Mouse (Mus musculus) heart, embryonic 14.5 days (tissue): ENCODE results near the gene Slc25a23. TPM values are rescaled to one million over a fixed set of nuclear protein-coding genes. Genes with fewer than 3 reads are reported as not detected.
"Not testable (repeated sequence)": the region's sequence is repeated elsewhere in the genome, so short reads cannot be mapped to it uniquely, and the experiment has no call there.

Source experiments
- ATAC-seq: fragments of 200-750 bp; cut with Nextera tagmentation; 2 replicates; pipeline ENCODE4 v1.8.0; 2017; ENCODE audit warnings: low read depth, moderate TSS enrichment; ENCODE audit not compliant: insufficient number of reproducible peaks, insufficient read depth, low FRiP score
- H3K27ac ChIP-seq, 2 experiments: fragments of 200-500 bp in 1 of 2; fragments of 300-500 bp in 1 of 2; sonication (generic) in 1 of 2; replicated peaks in 1 of 2; 2 replicates each; pipeline ENCODE4 v1.5.1; 2012 to 2014; ENCODE audit warnings: low read depth in 2 of 2, low read length in 2 of 2, control low read depth in 1 of 2, mild to moderate bottlenecking in 1 of 2, mixed read lengths in 1 of 2; ENCODE audit not compliant: control insufficient read depth in 1 of 2, insufficient read depth in 1 of 2
- H3K27me3 ChIP-seq: fragments of 300-500 bp; sonication (generic); 2 replicates; pipeline ENCODE4 v1.6.1; 2014; ENCODE audit warnings: mild to moderate bottlenecking, low read length, control low read depth; ENCODE audit not compliant: control insufficient read depth, insufficient read depth
- H3K36me3 ChIP-seq: fragments of 300-500 bp; sonication (generic); 2 replicates; pipeline ENCODE4 v1.6.1; 2014; ENCODE audit warnings: mild to moderate bottlenecking, control low read depth, low read length, mixed read lengths; ENCODE audit not compliant: control insufficient read depth, insufficient read depth
- H3K4me1 ChIP-seq, 2 experiments: fragments of 200-500 bp in 1 of 2; fragments of 300-500 bp in 1 of 2; sonication (generic) in 1 of 2; 2 replicates each; pipeline ENCODE4 v1.6.1; 2012 to 2014; ENCODE audit warnings: low read length in 2 of 2, control low read depth in 1 of 2, mixed read lengths in 1 of 2; ENCODE audit not compliant: control insufficient read depth in 2 of 2, insufficient read depth in 2 of 2
- H3K4me2 ChIP-seq: fragments of 300-500 bp; sonication (generic); 2 replicates; pipeline ENCODE4 v1.6.1; 2014; ENCODE audit warnings: mild to moderate bottlenecking, low read length
- H3K4me3 ChIP-seq, 2 experiments: fragments of 200-500 bp in 1 of 2; fragments of 300-500 bp in 1 of 2; sonication (generic) in 1 of 2; 2 replicates each; pipeline ENCODE4 v1.5.1; 2012 to 2014; ENCODE audit warnings: low read length in 2 of 2, mild to moderate bottlenecking in 2 of 2, control low read depth in 1 of 2, low read depth in 1 of 2, moderate library complexity in 1 of 2; ENCODE audit not compliant: control insufficient read depth in 1 of 2, insufficient read depth in 1 of 2
- H3K9ac ChIP-seq: fragments of 300-500 bp; sonication (generic); 2 replicates; pipeline ENCODE4 v1.6.1; 2014; ENCODE audit warnings: mild to moderate bottlenecking, low read length
- H3K9me3 ChIP-seq: fragments of 300-500 bp; sonication (generic); 2 replicates; pipeline ENCODE4 v1.6.1; 2016; ENCODE audit warnings: low read length, control low read depth; ENCODE audit not compliant: control insufficient read depth
- WGBS: fragments of 180-500 bp; shearing (Covaris S2); extraction: QIAGEN DNeasy Blood & Tissue Kit; methylation state at CpG from one replicate; pipeline ENCODE4 v1.1.7; 2014; 5-methylcytosine and 5-hydroxymethylcytosine counted together
- polyA plus RNA-seq: library from polyadenylated mRNA; unstranded; fragments of >200 nt; fragmentation: Nextera tagmentation; extraction: Ambion mirVana; gene quantifications from 2 replicates; pipeline ENCODE4 v1.2.1, GENCODE M21; 2014

Gene Slc25a23
- polyA plus RNA-seq, 1 experiment from 2014 or later: 18.0 TPM

DNA sequence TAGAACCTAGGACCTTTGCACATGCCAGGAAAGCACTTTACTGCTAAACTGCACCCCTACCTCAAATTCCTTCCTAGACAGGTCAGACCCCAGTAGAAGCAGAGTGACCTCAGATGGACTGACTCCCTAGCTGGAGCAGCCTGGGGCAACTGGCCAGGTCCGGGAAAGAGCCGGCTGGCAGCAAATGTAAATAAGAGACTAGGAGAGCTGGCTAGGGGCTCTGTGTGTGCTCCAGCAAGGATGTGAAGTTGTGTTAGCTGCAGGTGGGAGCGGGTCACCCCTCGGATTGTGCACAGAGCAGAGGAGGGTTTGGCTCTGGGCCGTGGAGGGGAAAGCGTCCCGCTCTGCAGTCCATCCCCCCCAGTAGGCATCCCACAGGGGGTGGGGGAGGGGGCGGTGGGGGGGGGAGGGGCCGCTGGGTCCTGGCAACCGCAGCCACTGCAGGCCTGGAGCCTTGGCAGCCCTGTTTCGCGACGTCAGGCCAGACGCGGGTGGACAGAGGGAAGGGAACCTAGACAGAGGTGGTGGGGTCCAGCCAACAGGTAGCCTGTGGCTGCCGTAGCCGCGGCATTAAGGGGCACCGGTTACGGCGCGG is 675 bp downstream of the Slc25a23 start, which contains the start of gene Crb3:
Gene Crb3 (plus strand): TSS at position 215 of the 595 bp plus-strand sequence.
- H3K9me3 ChIP-seq: no peaks in the 10 kb centered on the region
- H3K9ac ChIP-seq: peak within 1 kb of the TSS; percentile 81
- H3K4me3 ChIP-seq: peak within 1 kb of the TSS; percentile 69 to 80
- peaks cover 28% of the 10 kb centered on the region for H3K36me3 ChIP-seq
- peak within 1 kb of the TSS; percentile 68 for H3K4me2 ChIP-seq
- peaks cover 18 to 28% of the 10 kb centered on the region in 2 experiments; a peak in 3 of 4 replicates for H3K4me1 ChIP-seq
- ATAC-seq: no peak; the same call in 1 of the 2 replicates
- peak within 1 kb of the TSS; percentile 57 for H3K27ac ChIP-seq
- H3K27me3 ChIP-seq: peaks cover 29% of the 10 kb centered on the region
- WGBS: 7% methylated on average over 8 of the region's 22 CpGs

DNA sequence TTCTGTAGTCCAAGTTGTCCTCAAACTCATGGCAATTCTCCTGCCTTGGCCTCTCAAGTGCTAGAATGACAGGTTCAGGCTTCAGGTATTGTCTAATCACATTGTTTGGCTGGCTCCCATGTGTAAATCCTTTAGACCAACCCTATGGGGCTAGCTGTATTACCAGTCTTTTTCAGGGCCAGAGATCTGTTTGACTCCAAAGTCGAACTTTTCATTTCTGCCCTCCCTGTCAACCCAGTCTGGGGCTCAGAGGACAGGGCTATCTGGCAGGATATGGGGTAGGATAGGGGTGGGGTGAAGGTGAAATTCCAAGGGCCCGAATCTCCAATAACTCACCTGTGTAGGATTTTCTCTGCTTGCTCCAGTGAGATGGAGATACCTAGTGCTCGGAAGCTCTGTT is 3.4 kb downstream of the Slc25a23 start:
- peaks cover 5% of the 10 kb centered on the region for H3K27me3 ChIP-seq
- H3K4me3 ChIP-seq: no peak overlapping the region
- H3K36me3 ChIP-seq: peaks cover 55% of the 10 kb centered on the region
- H3K4me1 ChIP-seq: peaks cover 9 to 19% of the 10 kb centered on the region in 2 experiments; a peak in 3 of 4 replicates
- no peak overlapping the region for H3K9ac ChIP-seq
- 85% methylated on average over 3 of the region's 3 CpGs for WGBS
- ATAC-seq: no peak
- no peaks in the 10 kb centered on the region for H3K9me3 ChIP-seq
- no peak overlapping the region for H3K4me2 ChIP-seq
- no peak overlapping the region for H3K27ac ChIP-seq

DNA sequence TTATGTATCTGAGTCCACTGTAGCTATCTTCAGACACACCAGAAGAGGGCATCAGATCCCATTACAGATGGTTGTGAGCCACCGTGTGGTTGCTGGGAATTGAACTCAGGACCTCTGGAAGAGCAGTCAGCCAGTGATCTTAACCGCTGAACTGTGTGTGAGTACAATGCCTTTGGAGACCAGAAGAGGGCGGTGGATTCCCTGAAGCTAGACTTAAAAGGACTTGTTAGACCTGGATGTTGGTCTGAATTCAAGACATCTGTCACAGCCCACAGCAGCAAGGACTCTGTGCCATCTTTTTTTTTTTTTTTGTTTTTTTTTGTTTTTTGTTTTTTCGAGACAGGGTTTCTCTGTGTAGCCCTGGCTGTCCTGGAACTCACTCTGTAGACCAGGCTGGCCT is 8.0 kb downstream of the Slc25a23 start:
- H3K36me3 ChIP-seq: peaks cover 74% of the 10 kb centered on the region
- not testable (repeated sequence) for ATAC-seq

DNA sequence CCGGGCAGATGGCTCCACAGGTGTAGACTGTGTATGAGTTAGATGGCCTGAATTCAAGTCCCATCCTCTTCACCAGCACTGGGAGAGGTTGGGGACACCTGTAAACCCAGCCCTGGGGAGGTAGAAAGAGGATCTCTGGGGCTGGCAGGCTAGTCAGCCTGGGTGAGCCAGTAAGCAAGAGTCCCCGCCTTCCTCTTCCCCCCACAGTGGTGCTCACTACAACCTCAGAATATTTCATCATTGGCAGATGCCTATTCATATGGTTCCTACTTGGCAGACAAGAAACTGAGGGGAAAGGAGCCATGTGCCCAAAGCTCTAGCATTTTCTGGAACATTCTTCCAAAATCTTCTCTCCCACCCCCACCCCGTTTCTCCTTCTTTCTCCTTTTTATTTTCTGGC is 10.8 kb downstream of the Slc25a23 start:
- ATAC-seq: no peak
- Histone ChIP-seq H3K4me2 (no peak overlapping the region), H3K27ac (no peak overlapping the region), H3K36me3 (peaks cover 64% of the 10 kb centered on the region), H3K9me3 (no peaks in the 10 kb centered on the region), H3K27me3 (no peaks in the 10 kb centered on the region), H3K4me3 (no peak overlapping the region), H3K9ac (no peak overlapping the region), H3K4me1 (no peaks in the 10 kb centered on the region)
- WGBS: 89% methylated on average over 3 of the region's 3 CpGs

More for the DNA sequence above, 8.0 kb downstream of the Slc25a23 start:
- 80% methylated on average over 4 of the region's 4 CpGs for WGBS
- H3K9me3 ChIP-seq, H3K27me3 ChIP-seq, H3K27ac ChIP-seq, H3K9ac ChIP-seq, H3K4me3 ChIP-seq, H3K4me2 ChIP-seq, H3K4me1 ChIP-seq: not testable (repeated sequence)

DNA sequence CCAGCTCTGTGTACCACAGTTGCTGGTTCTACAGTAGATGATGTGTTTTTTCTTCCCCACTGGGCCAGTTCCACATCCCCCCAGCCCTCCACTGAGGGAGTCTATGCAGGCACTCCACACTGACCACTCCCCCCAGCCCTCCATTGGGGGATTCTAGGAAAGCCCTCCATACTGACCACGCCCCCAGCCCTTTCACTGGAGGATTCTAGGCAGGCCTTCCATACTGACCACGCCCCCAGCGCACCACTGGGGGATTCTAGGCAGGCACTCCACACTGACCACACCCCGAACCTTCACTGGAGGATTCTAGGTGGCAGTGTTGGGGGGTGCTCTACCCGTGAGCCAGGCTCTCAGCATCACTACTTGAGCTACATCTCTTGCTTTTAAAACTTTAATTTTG is 12.3 kb downstream of the Slc25a23 start:
- Histone ChIP-seq H3K4me2 (no peak overlapping the region), H3K36me3 (peaks cover 50% of the 10 kb centered on the region), H3K4me1 (peaks cover 4 to 6% of the 10 kb centered on the region in 2 experiments), H3K9me3 (no peaks in the 10 kb centered on the region), H3K9ac (no peak overlapping the region), H3K27ac (no peak overlapping the region), H3K4me3 (no peak overlapping the region), H3K27me3 (no peaks in the 10 kb centered on the region)
- WGBS: 33% methylated on average over 5 of the region's 5 CpGs
- no peak for ATAC-seq

DNA sequence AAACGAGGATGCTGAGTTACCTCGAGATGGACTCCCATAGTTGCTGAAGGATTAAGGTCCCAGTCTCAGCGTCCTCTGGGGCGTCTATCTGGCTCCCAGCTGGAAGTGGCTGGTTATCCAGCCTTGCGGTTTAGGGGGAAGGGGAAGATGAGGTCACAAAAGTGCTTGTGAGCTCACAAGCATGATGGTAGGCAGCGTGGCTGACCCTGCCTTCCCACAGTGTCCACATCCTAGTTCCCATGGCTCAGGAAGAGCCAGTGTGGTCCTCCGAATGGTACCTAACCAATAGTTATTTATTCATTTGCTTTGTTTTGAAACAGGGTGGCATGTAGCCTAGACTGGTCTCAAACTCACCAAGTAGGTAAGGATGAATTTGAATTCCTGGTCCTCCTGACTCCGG is 18.1 kb downstream of the Slc25a23 start, which contains the start of gene Slc25a41:
Gene Slc25a41 (minus strand): TSS at position 101 of the 400 bp plus-strand sequence.
- Histone ChIP-seq H3K4me1 (peaks cover 4 to 6% of the 10 kb centered on the region in 2 experiments), H3K9me3 (0 out of 2 replicates have a peak, but pooled peaks cover 2% of the 10 kb centered on the region)

DNA sequence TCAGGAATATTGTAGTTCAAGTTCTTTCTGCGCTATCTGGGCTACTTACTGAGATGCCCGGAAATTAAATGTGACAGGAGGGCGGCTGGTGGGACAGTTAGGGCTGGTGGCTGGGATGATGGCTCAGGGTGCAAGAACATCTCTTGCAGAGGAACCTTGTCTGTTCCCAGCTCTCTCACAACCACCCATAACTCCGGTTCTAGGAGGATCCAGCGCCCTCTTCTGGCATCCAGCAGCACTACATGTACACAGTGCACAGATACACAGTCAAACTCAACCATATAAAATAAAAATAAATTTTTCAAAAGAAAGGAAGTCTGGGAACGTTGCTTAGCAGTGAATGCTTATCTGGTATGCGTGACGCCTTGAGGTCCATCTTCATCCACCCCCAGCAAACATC is 20.7 kb downstream of the Slc25a23 start:
- Histone ChIP-seq H3K4me2 (no peak overlapping the region), H3K4me3 (no peak overlapping the region), H3K9ac (no peak overlapping the region), H3K9me3 (0 out of 2 replicates have a peak, but pooled peaks cover 2% of the 10 kb centered on the region), H3K27me3 (peaks cover 11% of the 10 kb centered on the region; the same call in 1 of the 2 replicates), H3K36me3 (no peaks in the 10 kb centered on the region), H3K27ac (no peak overlapping the region), H3K4me1 (peaks cover 4 to 6% of the 10 kb centered on the region in 2 experiments)
- WGBS: 27% methylated on average over 8 of the region's 8 CpGs
- no peak for ATAC-seq

More for the DNA sequence above, 18.1 kb downstream of the Slc25a23 start, which contains the start of gene Slc25a41:
- Histone ChIP-seq H3K4me3 (no peak within 1 kb of the TSS), H3K27ac (no peak within 1 kb of the TSS), H3K9ac (no peak within 1 kb of the TSS), H3K27me3 (peaks cover 11% of the 10 kb centered on the region; the same call in 1 of the 2 replicates), H3K36me3 (peaks cover 16% of the 10 kb centered on the region; the same call in 1 of the 2 replicates), H3K4me2 (no peak within 1 kb of the TSS)
- 68% methylated on average over 8 of the region's 8 CpGs for WGBS
- ATAC-seq: no peak
